Mouse (Mus musculus): ENCODE data around the gene Foxred1.

DNA sequence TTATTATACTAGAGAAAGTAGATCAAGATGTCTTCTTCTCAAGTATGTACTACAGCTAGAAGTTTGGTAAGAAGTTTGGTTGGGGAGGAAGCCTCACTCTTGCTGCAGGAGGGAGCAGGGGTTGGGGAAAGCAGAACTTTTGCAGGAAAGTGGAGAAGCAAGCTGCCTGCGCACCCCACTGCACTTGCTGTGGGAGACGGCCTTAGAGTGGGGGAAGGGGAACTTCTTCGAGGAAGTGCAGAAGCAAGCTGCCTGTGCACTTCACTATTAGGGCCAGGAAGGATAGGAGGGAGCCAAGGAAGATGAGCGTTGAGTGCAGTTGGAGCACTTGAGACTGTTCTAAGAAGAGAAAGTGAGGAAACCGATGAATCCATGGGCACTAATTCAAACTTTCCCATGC lies 27.5 kb downstream of the Foxred1 start:
- TF ChIP-seq CTCF (IDR thresholded peaks at IDR 0.05; ENCODE audit: borderline replicate concordance, insufficient read depth, low read length) (no peak), POLR2A (IDR thresholded peaks at IDR 0.05; ENCODE audit: low read depth, low read length) (no peak)

Data from embryonic fibroblast, embryonic 13.5 days (primary cell).